Mouse (Mus musculus) cerebellum, adult 18-20 months (tissue): Measurements from ENCODE around the gene Rbm15b.

Source experiments
- DNase-seq, 2 experiments: peaks; one replicate each; pipeline ENCODE4 v3.0.0; 2021

Rbm15b gene

GRCm38 (mm10) chr9:106884306-106884705 is 2.9 kb downstream of the Rbm15b start:
- DNase-seq = peak in 1 of 2 experiments; percentile 34

GRCm38 (mm10) chr9:106883085-106883484 is 4.1 kb downstream of the Rbm15b start:
- no peak for DNase-seq

- no peak for DNase-seq
Measured at GRCm38 (mm10) chr9:106882176-106882575, 5.1 kb downstream of the Rbm15b start.

- no peak for DNase-seq
Measured at GRCm38 (mm10) chr9:106881071-106881755, 6.0 kb downstream of the Rbm15b start.

GRCm38 (mm10) chr9:106879471-106879870 is 7.8 kb downstream of the Rbm15b start:
- DNase-seq = no peak

- DNase-seq = no peak
Measured at GRCm38 (mm10) chr9:106876666-106877065, 10.6 kb downstream of the Rbm15b start.

- DNase-seq = no peak
Measured at GRCm38 (mm10) chr9:106874216-106874615, 13.0 kb downstream of the Rbm15b start.

- no peak for DNase-seq
Measured at GRCm38 (mm10) chr9:106858036-106858435, 29.2 kb downstream of the Rbm15b start.

- no peak for DNase-seq
Measured at GRCm38 (mm10) chr9:106856664-106857063, 30.6 kb downstream of the Rbm15b start.

- DNase-seq = no peak
Measured at GRCm38 (mm10) chr9:106842800-106843199, 44.4 kb downstream of the Rbm15b start.

- no peak for DNase-seq
Measured at GRCm38 (mm10) chr9:106840569-106840968, 46.7 kb downstream of the Rbm15b start.
